Mouse (Mus musculus): ENCODE results near the gene Zfp54. TPM values are rescaled to one million over a fixed set of nuclear protein-coding genes. Genes with fewer than 3 reads are reported as not detected.
"Not testable (repeated sequence)": the region's sequence is repeated elsewhere in the genome, so short reads cannot be mapped to it uniquely, and the experiment has no call there.

Zfp54 gene
- polyA plus RNA-seq (2015; fragmentation: Nextera tagmentation; extraction: Ambion mirVana), result 4.3 and 5.2 TPM in 2 replicates

- no peaks in the 10 kb centered on the region for H3K9me3 ChIP-seq
- no peaks in the 10 kb centered on the region for H3K27me3 ChIP-seq
Measured at GRCm38 (mm10) chr17:21422664-21423599, at the start of gene Zfp54. TSS of gene Zfp54 (plus strand) at chr17:21423227.

GRCm38 (mm10) chr17:21375311-21375710, 47.7 kb upstream of the Zfp54 start:
- Histone ChIP-seq H3K9ac (replicated peaks) (no peak overlapping the region), H3K27me3 (no peaks in the 10 kb centered on the region), H3K4me3 (no peak overlapping the region), H3K4me2 (replicated peaks) (no peak overlapping the region), H3K36me3 (no peaks in the 10 kb centered on the region), H3K9me3 (no peaks in the 10 kb centered on the region), H3K27ac (replicated peaks) (no peak overlapping the region), H3K4me1 (no peaks in the 10 kb centered on the region)
- ATAC-seq (replicated peaks), result no peak
- 59% methylated on average over 1 of the region's 1 CpGs for WGBS

More at GRCm38 (mm10) chr17:21422664-21423599, at the start of gene Zfp54:
- Histone ChIP-seq H3K9ac (replicated peaks) (peak within 1 kb of the TSS; percentile 54), H3K36me3 (no peaks in the 10 kb centered on the region), H3K4me2 (replicated peaks) (peak within 1 kb of the TSS; percentile 88), H3K4me3 (peak within 1 kb of the TSS; percentile 46), H3K27ac (replicated peaks) (0 out of 2 replicates have a peak within 1 kb of the TSS, but pooled peaks have one; percentile 29), H3K4me1 (peaks cover 11% of the 10 kb centered on the region)
- ATAC-seq (replicated peaks), result peak; percentile 98
- WGBS, result 1% methylated on average over 22 of the region's 22 CpGs

GRCm38 (mm10) chr17:21383391-21384056, 39.5 kb upstream of the Zfp54 start, which contains the start of gene Zfp677:
TSS of gene Zfp677 (plus strand) at chr17:21383748.
- no peaks in the 10 kb centered on the region for H3K4me1 ChIP-seq
- H3K27me3 ChIP-seq, result no peaks in the 10 kb centered on the region
- peak within 1 kb of the TSS; percentile 71 for H3K4me2 ChIP-seq (replicated peaks)
- no peaks in the 10 kb centered on the region for H3K9me3 ChIP-seq
- H3K4me3 ChIP-seq, result peak within 1 kb of the TSS; percentile 50
- H3K9ac ChIP-seq (replicated peaks), result peak within 1 kb of the TSS; percentile 45
- 0 out of 2 replicates have a peak within 1 kb of the TSS, but pooled peaks have one; percentile 1 for H3K27ac ChIP-seq (replicated peaks)
- peak; percentile 99 for ATAC-seq (replicated peaks)
- 8% methylated on average over 20 of the region's 20 CpGs for WGBS
- no peaks in the 10 kb centered on the region for H3K36me3 ChIP-seq

- 0 out of 2 replicates have a peak overlapping the region, but pooled peaks have one; percentile 1 for H3K27ac ChIP-seq (replicated peaks)
- peak; percentile 58; the same call in 1 of the 2 replicates for ATAC-seq (replicated peaks)
- peak overlapping the region; percentile 45 for H3K9ac ChIP-seq (replicated peaks)
- H3K4me1 ChIP-seq, result no peaks in the 10 kb centered on the region
- H3K4me2 ChIP-seq (replicated peaks), result peak overlapping the region; percentile 71
- peak overlapping the region; percentile 50 for H3K4me3 ChIP-seq
- no peaks in the 10 kb centered on the region for H3K36me3 ChIP-seq
- no peaks in the 10 kb centered on the region for H3K9me3 ChIP-seq
- no peaks in the 10 kb centered on the region for H3K27me3 ChIP-seq
- WGBS, result 18% methylated on average over 8 of the region's 8 CpGs
Measured at GRCm38 (mm10) chr17:21384057-21384411, 39.0 kb upstream of the Zfp54 start.

GRCm38 (mm10) chr17:21438806-21439400, 15.9 kb downstream of the Zfp54 start:
- H3K36me3 ChIP-seq; ATAC-seq (replicated peaks); H3K9ac ChIP-seq (replicated peaks); H3K4me1 ChIP-seq; H3K4me3 ChIP-seq; H3K27me3 ChIP-seq; H3K4me2 ChIP-seq (replicated peaks); H3K27ac ChIP-seq (replicated peaks); H3K9me3 ChIP-seq: not testable (repeated sequence)
- WGBS, result 80% methylated on average over 9 of the region's 9 CpGs

- WGBS, result 0% methylated on average over 3 of the region's 3 CpGs
- no peaks in the 10 kb centered on the region for H3K36me3 ChIP-seq
- peak overlapping the region; percentile 56 for H3K4me3 ChIP-seq
- ATAC-seq (replicated peaks), result peak; percentile 79
- peak overlapping the region; percentile 34 for H3K9ac ChIP-seq (replicated peaks)
- peaks cover 6% of the 10 kb centered on the region for H3K4me1 ChIP-seq
- H3K27ac ChIP-seq (replicated peaks), result peak overlapping the region; percentile 80
- peak overlapping the region; percentile 62 for H3K4me2 ChIP-seq (replicated peaks)
- no peaks in the 10 kb centered on the region for H3K9me3 ChIP-seq
- H3K27me3 ChIP-seq, result no peaks in the 10 kb centered on the region
Measured at GRCm38 (mm10) chr17:21449669-21450068, 26.6 kb downstream of the Zfp54 start.

- H3K9ac ChIP-seq (replicated peaks), result peak within 1 kb of the TSS; percentile 34
- WGBS, result under 1% methylated on average over 26 of the region's 26 CpGs
- H3K9me3 ChIP-seq, result no peaks in the 10 kb centered on the region
- H3K4me1 ChIP-seq, result peaks cover 6% of the 10 kb centered on the region
- H3K4me2 ChIP-seq (replicated peaks), result peak within 1 kb of the TSS; percentile 62
- no peaks in the 10 kb centered on the region for H3K27me3 ChIP-seq
- peak within 1 kb of the TSS; percentile 80 for H3K27ac ChIP-seq (replicated peaks)
- H3K36me3 ChIP-seq, result no peaks in the 10 kb centered on the region
- peak within 1 kb of the TSS; percentile 56 for H3K4me3 ChIP-seq
- peak; percentile 98 for ATAC-seq (replicated peaks)
Measured at GRCm38 (mm10) chr17:21450138-21450704, 27.2 kb downstream of the Zfp54 start, which contains the start of gene Zfp51. TSS of gene Zfp51 (plus strand) at chr17:21450374.

- Histone ChIP-seq H3K4me2 (replicated peaks) (no peak overlapping the region), H3K4me3 (no peak overlapping the region), H3K9me3 (no peaks in the 10 kb centered on the region), H3K4me1 (no peaks in the 10 kb centered on the region), H3K27ac (replicated peaks) (no peak overlapping the region), H3K27me3 (no peaks in the 10 kb centered on the region), H3K36me3 (peaks cover 48% of the 10 kb centered on the region), H3K9ac (replicated peaks) (no peak overlapping the region)
- WGBS, result 98% methylated on average over 5 of the region's 5 CpGs
- ATAC-seq (replicated peaks), result no peak
Measured at GRCm38 (mm10) chr17:21463550-21463949, 40.5 kb downstream of the Zfp54 start.

- Histone ChIP-seq H3K27ac (replicated peaks) (no peak overlapping the region), H3K4me3 (no peak overlapping the region), H3K27me3 (no peaks in the 10 kb centered on the region), H3K36me3 (no peaks in the 10 kb centered on the region), H3K4me1 (no peaks in the 10 kb centered on the region), H3K9me3 (no peaks in the 10 kb centered on the region), H3K4me2 (replicated peaks) (no peak overlapping the region), H3K9ac (replicated peaks) (no peak overlapping the region)
- WGBS, result 65% methylated on average over 3 of the region's 3 CpGs
- no peak for ATAC-seq (replicated peaks)
Measured at GRCm38 (mm10) chr17:21472032-21472652, 49.1 kb downstream of the Zfp54 start.

GRCm38 (mm10) chr17:21472653-21473307, 49.8 kb downstream of the Zfp54 start:
- H3K4me1 ChIP-seq, result no peaks in the 10 kb centered on the region
- no peak overlapping the region for H3K4me2 ChIP-seq (replicated peaks)
- H3K4me3 ChIP-seq, result no peak overlapping the region
- H3K9ac ChIP-seq (replicated peaks), result no peak overlapping the region
- no peak overlapping the region for H3K27ac ChIP-seq (replicated peaks)
- H3K36me3 ChIP-seq, result no peaks in the 10 kb centered on the region
- ATAC-seq (replicated peaks), result no peak
- H3K9me3 ChIP-seq, result no peaks in the 10 kb centered on the region
- WGBS, result 85% methylated on average over 2 of the region's 2 CpGs
- no peaks in the 10 kb centered on the region for H3K27me3 ChIP-seq
